Mouse (Mus musculus): ENCODE measurements around the gene Kpnb1.

Gene Kpnb1

GRCm38 (mm10) chr11:97185704-97186614 lies 1.7 kb downstream of the Kpnb1 start:
- DNase-seq (ENCODE audit: low read depth, low spot score), result no peak

- no peak for DNase-seq (ENCODE audit: low read depth, low spot score)
Observed at GRCm38 (mm10) chr11:97184875-97185274, 2.8 kb downstream of the Kpnb1 start.

- no peak for DNase-seq (ENCODE audit: low read depth, low spot score)
Observed at GRCm38 (mm10) chr11:97182446-97182845, 5.2 kb downstream of the Kpnb1 start.

GRCm38 (mm10) chr11:97181061-97181460 lies 6.6 kb downstream of the Kpnb1 start:
- DNase-seq (ENCODE audit: low read depth, low spot score), result no peak

- no peak for DNase-seq (ENCODE audit: low read depth, low spot score)
Observed at GRCm38 (mm10) chr11:97178198-97178597, 9.5 kb downstream of the Kpnb1 start.

- no peak for DNase-seq (ENCODE audit: low read depth, low spot score)
Observed at GRCm38 (mm10) chr11:97176851-97177250, 10.8 kb downstream of the Kpnb1 start.

- DNase-seq (ENCODE audit: low read depth, low spot score), result peak; percentile 65
Observed at GRCm38 (mm10) chr11:97175499-97175898, 12.2 kb downstream of the Kpnb1 start.

GRCm38 (mm10) chr11:97160341-97160740 lies 27.3 kb downstream of the Kpnb1 start:
- no peak for DNase-seq (ENCODE audit: low read depth, low spot score)

GRCm38 (mm10) chr11:97156999-97157398 lies 30.7 kb downstream of the Kpnb1 start:
- no peak for DNase-seq (ENCODE audit: low read depth, low spot score)

GRCm38 (mm10) chr11:97152662-97153287 lies 34.9 kb downstream of the Kpnb1 start:
- DNase-seq (ENCODE audit: low read depth, low spot score), result no peak

GRCm38 (mm10) chr11:97152023-97152426 lies 35.7 kb downstream of the Kpnb1 start:
- DNase-seq (ENCODE audit: low read depth, low spot score), result no peak

- no peak for DNase-seq (ENCODE audit: low read depth, low spot score)
Observed at GRCm38 (mm10) chr11:97151343-97151801, 36.3 kb downstream of the Kpnb1 start, which contains the start of gene Tbkbp1. TSS of gene Tbkbp1 (minus strand) at chr11:97151495.

- no peak for DNase-seq (ENCODE audit: low read depth, low spot score)
Observed at GRCm38 (mm10) chr11:97150411-97151330, 37.0 kb downstream of the Kpnb1 start.

GRCm38 (mm10) chr11:97149995-97150410 lies 37.7 kb downstream of the Kpnb1 start:
- no peak for DNase-seq (ENCODE audit: low read depth, low spot score)

- no peak for DNase-seq (ENCODE audit: low read depth, low spot score)
Observed at GRCm38 (mm10) chr11:97149026-97149425, 38.7 kb downstream of the Kpnb1 start.

GRCm38 (mm10) chr11:97148591-97148990 lies 39.1 kb downstream of the Kpnb1 start:
- DNase-seq (ENCODE audit: low read depth, low spot score), result no peak

GRCm38 (mm10) chr11:97147333-97147732 lies 40.3 kb downstream of the Kpnb1 start:
- no peak for DNase-seq (ENCODE audit: low read depth, low spot score)

GRCm38 (mm10) chr11:97146724-97147123 lies 41.0 kb downstream of the Kpnb1 start:
- no peak for DNase-seq (ENCODE audit: low read depth, low spot score)

GRCm38 (mm10) chr11:97145951-97146350 lies 41.7 kb downstream of the Kpnb1 start:
- no peak for DNase-seq (ENCODE audit: low read depth, low spot score)

GRCm38 (mm10) chr11:97145320-97145719 lies 42.4 kb downstream of the Kpnb1 start:
- no peak for DNase-seq (ENCODE audit: low read depth, low spot score)

GRCm38 (mm10) chr11:97143196-97143900 lies 44.3 kb downstream of the Kpnb1 start:
- no peak for DNase-seq (ENCODE audit: low read depth, low spot score)
